25 mouse cellular contexts compared by ENCODE assay signal in genomic region chr9:12062488-12062887, GRCm38 (mm10).
A peak's percentile ranks its signal among the peaks of the same experiment; 100 is the strongest.
DNase-seq lines count a peak whose midpoint lies in the region; ATAC-seq lines count a peak whose summit lies in the region.
"Had no signal": no experiment of that assay in that cellular context is flagged by ENCODE, and none has a peak within 500 bp of the region (broad histone marks: within the 10 kb centered on the region; RNA-seq: fewer than 3 reads in every experiment).

No protein-coding gene starts in this region.

- 48% methylated on average over 2 of the region's 2 CpGs for whole genome bisulfite sequencing in forebrain, embryonic 11.5 days
- WGBS in forebrain, embryonic 16.5 days: 26% methylated on average over 2 of the region's 2 CpGs
- WGBS in midbrain, embryonic 12.5 days: 22% methylated on average over 2 of the region's 2 CpGs
- WGBS in midbrain, embryonic 16.5 days: 18% methylated on average over 2 of the region's 2 CpGs

- no peaks in the 10 kb centered on the region for H3K4me1 ChIP-seq in forebrain, embryonic 11.5 days (replicated peaks; ENCODE audit: control insufficient read depth, insufficient read depth, low read length)
- H3K4me1 ChIP-seq in forebrain, embryonic 16.5 days (replicated peaks; ENCODE audit: control insufficient read depth, insufficient read depth, low read length): no peaks in the 10 kb centered on the region
- no peaks in the 10 kb centered on the region for H3K4me1 ChIP-seq in midbrain, embryonic 12.5 days
- H3K4me1 ChIP-seq in midbrain, embryonic 16.5 days (ENCODE audit: control insufficient read depth, insufficient read depth, low read length): no peaks in the 10 kb centered on the region
- H3K4me1 ChIP-seq: embryonic facial prominence, embryonic 13.5 days; embryonic facial prominence, embryonic 15.5 days; forebrain, embryonic 10.5 days; forebrain, embryonic 13.5 days; forebrain, embryonic 15.5 days had no signal

- H3K4me2 ChIP-seq in forebrain, embryonic 11.5 days (ENCODE audit: low read depth, low read length, severe bottlenecking): no peak overlapping the region
- H3K4me2 ChIP-seq in forebrain, embryonic 16.5 days (ENCODE audit: low read length): no peak overlapping the region
- no peak overlapping the region for H3K4me2 ChIP-seq in midbrain, embryonic 12.5 days (replicated peaks)
- no peak overlapping the region for H3K4me2 ChIP-seq in midbrain, embryonic 16.5 days (ENCODE audit: low read length)
- H3K4me2 ChIP-seq: embryonic facial prominence, embryonic 13.5 days; embryonic facial prominence, embryonic 15.5 days; forebrain, embryonic 13.5 days; forebrain, embryonic 15.5 days had no signal

- H3K9ac ChIP-seq in forebrain, embryonic 11.5 days (ENCODE audit: low read length): no peak overlapping the region
- H3K9ac ChIP-seq in forebrain, embryonic 16.5 days (replicated peaks; ENCODE audit: low read depth, low read length): no peak overlapping the region
- H3K9ac ChIP-seq in midbrain, embryonic 12.5 days (replicated peaks): no peak overlapping the region
- no peak overlapping the region for H3K9ac ChIP-seq in midbrain, embryonic 16.5 days (ENCODE audit: low read depth, low read length)
- H3K9ac ChIP-seq: embryonic facial prominence, embryonic 13.5 days; embryonic facial prominence, embryonic 15.5 days; forebrain, embryonic 13.5 days; forebrain, embryonic 15.5 days had no signal

- H3K9me3 ChIP-seq in forebrain, embryonic 11.5 days (ENCODE audit: control insufficient read depth, low read length): no peaks in the 10 kb centered on the region
- no peaks in the 10 kb centered on the region for H3K9me3 ChIP-seq in forebrain, embryonic 16.5 days (ENCODE audit: control insufficient read depth, low read length)
- no peaks in the 10 kb centered on the region for H3K9me3 ChIP-seq in midbrain, embryonic 12.5 days
- no peaks in the 10 kb centered on the region for H3K9me3 ChIP-seq in midbrain, embryonic 16.5 days (replicated peaks; ENCODE audit: control insufficient read depth, low read length, poor library complexity, severe bottlenecking)
- H3K9me3 ChIP-seq: embryonic facial prominence, embryonic 13.5 days; embryonic facial prominence, embryonic 15.5 days; forebrain, embryonic 10.5 days; forebrain, embryonic 13.5 days; forebrain, embryonic 15.5 days had no signal

- no peak for DNase-seq in forebrain, embryonic 11.5 days (ENCODE audit: low spot score)
- peak; percentile 18 for DNase-seq in ZHBTc4 (ENCODE audit: low read depth, low spot score)
- no peak for DNase-seq in frontal cortex, postnatal 25 days (ENCODE audit: low spot score in 2 of 2)
- no peak for DNase-seq in heart, postnatal 14 days
- DNase-seq: adrenal gland, adult 2 months; adrenal gland, postnatal 10 days; adrenal gland, postnatal 25 days; B cell, adult 2 months; cerebellum, adult 18-20 months; cerebellum, adult 8-10 months; cerebellum, adult 9-11 months; cerebellum, postnatal 14 days; cerebellum, postnatal 36 days; embryo, embryonic 11 days had no signal

- ATAC-seq in forebrain, embryonic 11.5 days (replicated peaks; ENCODE audit: low FRiP score): 0 out of 2 replicates have a peak, but pooled peaks have one; percentile 10
- ATAC-seq in forebrain, embryonic 16.5 days: no peak
- 0 out of 2 replicates have a peak, but pooled peaks have one; percentile 56 for ATAC-seq in midbrain, embryonic 12.5 days (ENCODE audit: low FRiP score, low read depth)
- ATAC-seq in midbrain, embryonic 16.5 days: no peak
- ATAC-seq: CD4-positive, CD25-positive, alpha-beta regulatory T cell, adult 4 months; forebrain, embryonic 13.5 days; forebrain, embryonic 15.5 days had no signal

- no peaks in the 10 kb centered on the region for H3K27me3 ChIP-seq in forebrain, embryonic 11.5 days (ENCODE audit: control insufficient read depth, insufficient read depth, low read length)
- H3K27me3 ChIP-seq in forebrain, embryonic 16.5 days (replicated peaks; ENCODE audit: control insufficient read depth, insufficient read depth, low read length): no peaks in the 10 kb centered on the region
- no peaks in the 10 kb centered on the region for H3K27me3 ChIP-seq in midbrain, embryonic 12.5 days
- H3K27me3 ChIP-seq in midbrain, embryonic 16.5 days (ENCODE audit: control insufficient read depth, insufficient read depth, low read depth, low read length): no peaks in the 10 kb centered on the region
- H3K27me3 ChIP-seq: CH12.LX; embryonic facial prominence, embryonic 13.5 days; embryonic facial prominence, embryonic 15.5 days; forebrain, embryonic 13.5 days; forebrain, embryonic 15.5 days had no signal

- no peak overlapping the region for H3K4me3 ChIP-seq in forebrain, embryonic 11.5 days (ENCODE audit: low read depth, low read length)
- H3K4me3 ChIP-seq in forebrain, embryonic 16.5 days (replicated peaks; ENCODE audit: low read length): no peak overlapping the region
- no peak overlapping the region for H3K4me3 ChIP-seq in midbrain, embryonic 12.5 days
- H3K4me3 ChIP-seq in midbrain, embryonic 16.5 days (ENCODE audit: low read depth, low read length): no peak overlapping the region
- H3K4me3 ChIP-seq: embryonic facial prominence, embryonic 13.5 days; embryonic facial prominence, embryonic 15.5 days; erythroblast, embryonic 14.5 days; forebrain, embryonic 10.5 days; forebrain, embryonic 13.5 days; forebrain, embryonic 15.5 days had no signal

- H3K36me3 ChIP-seq in forebrain, embryonic 11.5 days (ENCODE audit: control insufficient read depth, insufficient read depth, low read length): no peaks in the 10 kb centered on the region
- no peaks in the 10 kb centered on the region for H3K36me3 ChIP-seq in forebrain, embryonic 16.5 days (ENCODE audit: control insufficient read depth, insufficient read depth)
- H3K36me3 ChIP-seq in midbrain, embryonic 12.5 days: no peaks in the 10 kb centered on the region
- no peaks in the 10 kb centered on the region for H3K36me3 ChIP-seq in midbrain, embryonic 16.5 days (ENCODE audit: control insufficient read depth, insufficient read depth, low read length)
- H3K36me3 ChIP-seq: embryonic facial prominence, embryonic 13.5 days; embryonic facial prominence, embryonic 15.5 days; forebrain, embryonic 10.5 days; forebrain, embryonic 15.5 days had no signal

- intact Hi-C loops in heart, postnatal 14 days (cut with DNase I): no loop called here

- H3K27ac ChIP-seq in forebrain, embryonic 11.5 days (ENCODE audit: low read depth, low read length): no peak overlapping the region
- H3K27ac ChIP-seq in forebrain, embryonic 16.5 days (ENCODE audit: low read length): no peak overlapping the region
- H3K27ac ChIP-seq in midbrain, embryonic 12.5 days (replicated peaks): no peak overlapping the region
- H3K27ac ChIP-seq in midbrain, embryonic 16.5 days (ENCODE audit: low read length): no peak overlapping the region
- H3K27ac ChIP-seq: embryonic facial prominence, embryonic 13.5 days; embryonic facial prominence, embryonic 15.5 days; forebrain, embryonic 10.5 days; forebrain, embryonic 13.5 days; forebrain, embryonic 15.5 days had no signal

Comparison
In these comparisons a context has a peak if more than half of its experiments do, and no peak if none do; other contexts are left out.
1. ATAC-seq: peak in forebrain, embryonic 11.5 days (single experiment) and midbrain, embryonic 12.5 days (single experiment); none in forebrain, embryonic 16.5 days (single experiment) and midbrain, embryonic 16.5 days (single experiment).